In genomic region chr7:45654424-45655047, GRCm38 (mm10) we compare ENCODE assay signal across 10 mouse cellular contexts. TPM values are rescaled to one million over a fixed set of nuclear protein-coding genes. Genes with fewer than 3 reads are reported as not detected.
A peak's percentile ranks its signal among the peaks of the same experiment; 100 is the strongest.
DNase-seq lines count a peak whose midpoint lies in the region; ATAC-seq and TF ChIP-seq lines count a peak whose summit lies in the region.
"Had no signal": no experiment of that assay in that cellular context is flagged by ENCODE, and none has a peak within 500 bp of the region (broad histone marks: within the 10 kb centered on the region; RNA-seq: fewer than 3 reads in every experiment).

No protein-coding gene starts in this region.

- no peaks in the 10 kb centered on the region for H3K27me3 ChIP-seq in lung, postnatal 0 days (replicated peaks; ENCODE audit: insufficient read depth, low read length)
- no peaks in the 10 kb centered on the region for H3K27me3 ChIP-seq in forebrain, embryonic 14.5 days (replicated peaks; ENCODE audit: control insufficient read depth, insufficient read depth, low read length)
- H3K27me3 ChIP-seq in liver, embryonic 13.5 days: no peaks in the 10 kb centered on the region

- H3K4me3 ChIP-seq in lung, postnatal 0 days (ENCODE audit: low read depth, low read length): no peak overlapping the region
- no peak overlapping the region for H3K4me3 ChIP-seq in forebrain, embryonic 14.5 days (ENCODE audit: low read depth, low read length)
- H3K4me3 ChIP-seq in liver, embryonic 13.5 days (replicated peaks): no peak overlapping the region

- WGBS in lung, postnatal 0 days: 23% methylated on average over 17 of the region's 17 CpGs
- WGBS in forebrain, embryonic 14.5 days: 25% methylated on average over 15 of the region's 17 CpGs
- 35% methylated on average over 17 of the region's 17 CpGs for WGBS in liver, embryonic 13.5 days (ENCODE audit: insufficient replicate concordance)

- H3K9ac ChIP-seq in lung, postnatal 0 days (replicated peaks; ENCODE audit: low read depth): no peak overlapping the region
- H3K9ac ChIP-seq in forebrain, embryonic 14.5 days (ENCODE audit: low read length): no peak overlapping the region
- no peak overlapping the region for H3K9ac ChIP-seq in liver, embryonic 13.5 days

- DNase-seq in lung, postnatal 0 days (ENCODE audit: low spot score): peak; percentile 56
- DNase-seq in lung, postnatal 36 days: no peak
- DNase-seq in forebrain, embryonic 14.5 days (ENCODE audit: low spot score): peak; percentile 38
- no peak for DNase-seq in liver, embryonic 13.5 days
- peak; percentile 72 for DNase-seq in testis, postnatal 10 days (ENCODE audit: low spot score)
- DNase-seq in thymus, adult 18-20 months: no peak
- DNase-seq in frontal cortex, postnatal 10 days (ENCODE audit: low spot score in 2 of 2): no peak
- no peak for DNase-seq in cerebellum, adult 18-20 months
- DNase-seq: kidney, adult 11 months; right cerebral cortex, postnatal 4 days had no signal

- no peak for TF ChIP-seq EP300 in lung, postnatal 0 days (IDR thresholded peaks at IDR 0.05)

- H3K36me3 ChIP-seq in lung, postnatal 0 days (ENCODE audit: insufficient read depth, low read length): no peaks in the 10 kb centered on the region
- H3K36me3 ChIP-seq in forebrain, embryonic 14.5 days (ENCODE audit: control insufficient read depth, insufficient read depth, low read length): no peaks in the 10 kb centered on the region
- no peaks in the 10 kb centered on the region for H3K36me3 ChIP-seq in liver, embryonic 13.5 days

- no peaks in the 10 kb centered on the region for H3K9me3 ChIP-seq in lung, postnatal 0 days (ENCODE audit: low read length)
- no peaks in the 10 kb centered on the region for H3K9me3 ChIP-seq in forebrain, embryonic 14.5 days (replicated peaks; ENCODE audit: control insufficient read depth, low read length)
- H3K9me3 ChIP-seq in liver, embryonic 13.5 days (replicated peaks): no peaks in the 10 kb centered on the region

- 0 out of 2 replicates have a peak overlapping the region, but pooled peaks have one; percentile 0 for H3K27ac ChIP-seq in lung, postnatal 0 days (ENCODE audit: low read length)
- H3K27ac ChIP-seq in forebrain, embryonic 14.5 days (ENCODE audit: low read depth, low read length): no peak overlapping the region
- H3K27ac ChIP-seq in liver, embryonic 13.5 days: no peak overlapping the region

- no peak for TF ChIP-seq CTCF in lung, postnatal 0 days (IDR thresholded peaks at IDR 0.05)

- peak overlapping the region; percentile 42 for H3K4me2 ChIP-seq in lung, postnatal 0 days (replicated peaks; ENCODE audit: low read depth, low read length)
- peak overlapping the region; percentile 33 for H3K4me2 ChIP-seq in forebrain, embryonic 14.5 days (ENCODE audit: low read length)
- peak overlapping the region; percentile 37 for H3K4me2 ChIP-seq in liver, embryonic 13.5 days

- no peaks in the 10 kb centered on the region for H3K4me1 ChIP-seq in lung, postnatal 0 days (ENCODE audit: insufficient read depth, low read depth, low read length)
- peaks cover 4% of the 10 kb centered on the region; the same call in 1 of the 2 replicates for H3K4me1 ChIP-seq in forebrain, embryonic 14.5 days (ENCODE audit: control insufficient read depth, insufficient read depth, low read length)
- no peaks in the 10 kb centered on the region for H3K4me1 ChIP-seq in liver, embryonic 13.5 days (replicated peaks)

- ATAC-seq in lung, postnatal 0 days: peak; percentile 43
- peak; percentile 44; the same call in 1 of the 2 replicates for ATAC-seq in forebrain, embryonic 14.5 days
- ATAC-seq in liver, embryonic 13.5 days (ENCODE audit: low read depth): 0 out of 2 replicates have a peak, but pooled peaks have one; percentile 36

RNA-seq across cellular contexts. Expression of gene Fut2, which starts 11.7 kb away (rescaled TPM):
- 0.27 and 0.84 TPM in 2 replicates for polyA plus RNA-seq in lung, postnatal 0 days (2015; fragmentation: Nextera tagmentation; extraction: Ambion mirVana)
- 0.11 TPM in 1 of 2 replicates, not detected in the other for polyA plus RNA-seq in forebrain, embryonic 14.5 days (2014; fragmentation: Nextera tagmentation; extraction: Ambion mirVana)
- 0.05 and 0.06 TPM in 2 replicates for polyA plus RNA-seq in liver, embryonic 13.5 days (2015; fragmentation: Nextera tagmentation; extraction: Ambion mirVana)

RNA-seq across cellular contexts. Expression of gene Mamstr, which starts 14.8 kb away (rescaled TPM):
- polyA plus RNA-seq in lung, postnatal 0 days (2015; fragmentation: Nextera tagmentation; extraction: Ambion mirVana): 4.0 and 4.8 TPM in 2 replicates
- 1.3 and 1.9 TPM in 2 replicates for polyA plus RNA-seq in forebrain, embryonic 14.5 days (2014; fragmentation: Nextera tagmentation; extraction: Ambion mirVana)
- polyA plus RNA-seq in liver, embryonic 13.5 days (2015; fragmentation: Nextera tagmentation; extraction: Ambion mirVana): 0.46 and 0.51 TPM in 2 replicates

RNA-seq across cellular contexts. Expression of gene Rasip1, which starts 27.2 kb away (rescaled TPM):
- polyA plus RNA-seq in lung, postnatal 0 days (2015; fragmentation: Nextera tagmentation; extraction: Ambion mirVana): 43.3 and 49.0 TPM in 2 replicates
- 7.3 and 9.7 TPM in 2 replicates for polyA plus RNA-seq in forebrain, embryonic 14.5 days (2014; fragmentation: Nextera tagmentation; extraction: Ambion mirVana)
- polyA plus RNA-seq in liver, embryonic 13.5 days (2015; fragmentation: Nextera tagmentation; extraction: Ambion mirVana): 2.4 and 2.5 TPM in 2 replicates

RNA-seq across cellular contexts. Expression of gene Ntn5, which starts 29.3 kb away (rescaled TPM):
- polyA plus RNA-seq in lung, postnatal 0 days (2015; fragmentation: Nextera tagmentation; extraction: Ambion mirVana): 2.4 TPM in 2 replicates
- polyA plus RNA-seq in forebrain, embryonic 14.5 days (2014; fragmentation: Nextera tagmentation; extraction: Ambion mirVana): 0.28 and 0.41 TPM in 2 replicates
- not detected in 2 replicates for polyA plus RNA-seq in liver, embryonic 13.5 days (2015; fragmentation: Nextera tagmentation; extraction: Ambion mirVana)

RNA-seq across cellular contexts. Expression of gene Izumo1, which starts 32.9 kb away (rescaled TPM):
- polyA plus RNA-seq in lung, postnatal 0 days (2015; fragmentation: Nextera tagmentation; extraction: Ambion mirVana): 0.19 and 0.32 TPM in 2 replicates
- polyA plus RNA-seq in forebrain, embryonic 14.5 days (2014; fragmentation: Nextera tagmentation; extraction: Ambion mirVana): not detected in 2 replicates
- 0.10 TPM in 1 of 2 replicates, not detected in the other for polyA plus RNA-seq in liver, embryonic 13.5 days (2015; fragmentation: Nextera tagmentation; extraction: Ambion mirVana)

Comparison
In these comparisons a context has a peak if more than half of its experiments do, and no peak if none do; other contexts are left out.
1. DNase-seq: peak in lung, postnatal 0 days (single experiment), forebrain, embryonic 14.5 days (single experiment) and testis, postnatal 10 days (single experiment); none in lung, postnatal 36 days (single experiment), liver, embryonic 13.5 days (single experiment), thymus, adult 18-20 months (0 of 2), frontal cortex, postnatal 10 days (0 of 2) and cerebellum, adult 18-20 months (0 of 2).
2. Peak in every context shown above with its lines, with median percentiles within 50 percentile points of each other: ATAC-seq and H3K4me2 ChIP-seq.